ENCODE assay signal across 11 mouse cellular contexts in genomic region chr14:78851366-78851765, GRCm38 (mm10). TPM values are rescaled to one million over a fixed set of nuclear protein-coding genes. Genes with fewer than 3 reads are reported as not detected.
DNase-seq lines count a peak whose midpoint lies in the region; ATAC-seq and TF ChIP-seq lines count a peak whose summit lies in the region.
"Had no signal": no experiment of that assay in that cellular context is flagged by ENCODE, and none has a peak within 500 bp of the region (broad histone marks: within the 10 kb centered on the region; RNA-seq: fewer than 3 reads in every experiment).

No protein-coding gene starts in this region.

- peaks cover 16% of the 10 kb centered on the region for H3K4me1 ChIP-seq in heart, postnatal 0 days (ENCODE audit: control insufficient read depth, insufficient read depth)
- H3K4me1 ChIP-seq in liver, adult 2 months (ENCODE audit: control insufficient read depth, insufficient read depth, low read length): peaks cover 20% of the 10 kb centered on the region
- peaks cover 10% of the 10 kb centered on the region; the same call in 1 of the 2 replicates for H3K4me1 ChIP-seq in liver, postnatal 0 days (ENCODE audit: insufficient read depth)

- no peak for TF ChIP-seq EP300 in heart, postnatal 0 days (IDR thresholded peaks at IDR 0.05; ENCODE audit: low read depth)
- no peak for TF ChIP-seq EP300 in liver, postnatal 0 days (IDR thresholded peaks at IDR 0.05; ENCODE audit: low read depth)

- TF ChIP-seq CTCF in heart, postnatal 0 days (IDR thresholded peaks at IDR 0.05; ENCODE audit: low read depth): no peak
- no peak for TF ChIP-seq CTCF in liver, adult 2 months (IDR thresholded peaks at IDR 0.05; ENCODE audit: low read depth, low read length)
- TF ChIP-seq CTCF in liver, postnatal 0 days (IDR thresholded peaks at IDR 0.05; ENCODE audit: low read depth): no peak

- no peaks in the 10 kb centered on the region for H3K9me3 ChIP-seq in heart, postnatal 0 days (replicated peaks; ENCODE audit: control insufficient read depth, low read length)
- no peaks in the 10 kb centered on the region for H3K9me3 ChIP-seq in liver, postnatal 0 days (ENCODE audit: low read length)
- H3K9me3 ChIP-seq: hindbrain, embryonic 13.5 days; lung, embryonic 15.5 days; megakaryocyte, embryonic 14.5 days had no signal

- H3K27ac ChIP-seq in heart, postnatal 0 days (ENCODE audit: low read depth): peak overlapping the region; percentile 76
- H3K27ac ChIP-seq in liver, adult 2 months (replicated peaks; ENCODE audit: insufficient read depth, low read depth, low read length): peak overlapping the region; percentile 91
- H3K27ac ChIP-seq in liver, postnatal 0 days (ENCODE audit: low read depth): peak overlapping the region; percentile 81
- H3K27ac ChIP-seq: hindbrain, embryonic 13.5 days; lung, embryonic 15.5 days had no signal

- no peak overlapping the region for H3K9ac ChIP-seq in heart, postnatal 0 days (replicated peaks; ENCODE audit: low read depth, low read length)
- peak overlapping the region; percentile 34; the same call in 1 of the 2 replicates for H3K9ac ChIP-seq in liver, adult 2 months (ENCODE audit: low read depth, low read length)
- H3K9ac ChIP-seq in liver, postnatal 0 days (replicated peaks): peak overlapping the region; percentile 38; the same call in 1 of the 2 replicates
- H3K9ac ChIP-seq: lung, embryonic 15.5 days had no signal

- H3K4me3 ChIP-seq in heart, postnatal 0 days (ENCODE audit: low read depth, low read length): no peak overlapping the region
- peak overlapping the region; percentile 37 for H3K4me3 ChIP-seq in liver, adult 2 months (ENCODE audit: insufficient read depth, low read depth, low read length)
- no peak overlapping the region for H3K4me3 ChIP-seq in liver, postnatal 0 days (ENCODE audit: low read depth, low read length)
- H3K4me3 ChIP-seq: hindbrain, embryonic 13.5 days; lung, embryonic 15.5 days; megakaryocyte, embryonic 14.5 days had no signal

- peaks cover 8% of the 10 kb centered on the region for H3K79me2 ChIP-seq in liver, adult 2 months (ENCODE audit: control insufficient read depth, insufficient read depth, low read length)

- H3K4me2 ChIP-seq in heart, postnatal 0 days (ENCODE audit: low read depth, low read length): no peak overlapping the region
- H3K4me2 ChIP-seq in liver, postnatal 0 days (ENCODE audit: low read depth, low read length): peak overlapping the region; percentile 34; the same call in 1 of the 2 replicates
- H3K4me2 ChIP-seq: lung, embryonic 15.5 days had no signal

- no peak for TF ChIP-seq POLR2A in liver, adult 2 months (IDR thresholded peaks at IDR 0.05; ENCODE audit: extremely low read depth, insufficient read depth, low read length)

- 52% methylated on average over 3 of the region's 3 CpGs for WGBS in heart, postnatal 0 days
- 13% methylated on average over 3 of the region's 3 CpGs for WGBS in liver, adult 2 months
- WGBS in liver, postnatal 0 days (ENCODE audit: insufficient replicate concordance): 46% methylated on average over 3 of the region's 3 CpGs

- no peaks in the 10 kb centered on the region for H3K27me3 ChIP-seq in heart, postnatal 0 days (ENCODE audit: control insufficient read depth, insufficient read depth, low read length)
- no peaks in the 10 kb centered on the region for H3K27me3 ChIP-seq in liver, adult 2 months (ENCODE audit: control insufficient read depth, insufficient read depth, low read length)
- H3K27me3 ChIP-seq in liver, postnatal 0 days (ENCODE audit: insufficient read depth, low read length): no peaks in the 10 kb centered on the region
- H3K27me3 ChIP-seq: hindbrain, embryonic 13.5 days; lung, embryonic 15.5 days; megakaryocyte, embryonic 14.5 days had no signal

- H3K36me3 ChIP-seq in heart, postnatal 0 days (replicated peaks; ENCODE audit: control insufficient read depth, insufficient read depth, low read length): no peaks in the 10 kb centered on the region
- H3K36me3 ChIP-seq in liver, adult 2 months (ENCODE audit: control insufficient read depth, insufficient read depth, low read length): no peaks in the 10 kb centered on the region
- H3K36me3 ChIP-seq in liver, postnatal 0 days (replicated peaks; ENCODE audit: insufficient read depth, low read length): no peaks in the 10 kb centered on the region
- H3K36me3 ChIP-seq: hindbrain, embryonic 13.5 days; lung, embryonic 15.5 days had no signal

- no peak for ATAC-seq in heart, postnatal 0 days (ENCODE audit: insufficient read depth, low read depth)
- ATAC-seq in liver, postnatal 0 days: no peak

- DNase-seq in adrenal gland, adult 2 months: peak; percentile 61
- DNase-seq in adrenal gland, adult 18-20 months (ENCODE audit: low spot score in 2 of 2): no peak
- DNase-seq in heart, postnatal 0 days (ENCODE audit: low spot score): no peak
- DNase-seq in heart, adult 11 months: no peak
- DNase-seq in liver, adult 2 months (ENCODE audit: extremely low read depth, low read depth, low spot score): peak; percentile 80
- DNase-seq in liver: no peak
- DNase-seq in liver, postnatal 0 days: no peak
- DNase-seq in thymus, adult 18-20 months: no peak

RNA-seq across cellular contexts. Expression of gene Vwa8, which starts 2.5 kb away (rescaled TPM):
- total RNA-seq in adrenal gland, adult 2 months (2021): 100 to 1,000 TPM; 154 to 156 TPM
- polyA plus RNA-seq in adrenal gland, adult 2 months (2012; rRNA removed): 21.8 and 22.4 TPM in 2 replicates
- 100 to 1,000 TPM; 152 to 173 TPM for total RNA-seq in adrenal gland, adult 18-20 months (2021)
- 50.3 and 78.8 TPM in 2 replicates for total RNA-seq in heart, postnatal 0 days (2014; rRNA removed; ENCODE audit: low replicate concordance)
- polyA plus RNA-seq in heart, postnatal 0 days (2015; fragmentation: Nextera tagmentation; extraction: Ambion mirVana): 34.7 and 36.2 TPM in 2 replicates
- 88.7 and 106 TPM in 2 replicates for total RNA-seq in liver, adult 2 months (2014; rRNA removed)
- polyA plus RNA-seq in liver, adult 2 months (2012; rRNA removed): 44.0 and 48.9 TPM in 2 replicates
- 24.4 and 27.1 TPM in 2 replicates for polyA plus RNA-seq in liver, postnatal 0 days (2015; fragmentation: Nextera tagmentation; extraction: Ambion mirVana)

Comparison
In these comparisons a context has a peak if more than half of its experiments do, and no peak if none do; other contexts are left out.
1. DNase-seq: peak in adrenal gland, adult 2 months (single experiment) and liver, adult 2 months (single experiment); none in adrenal gland, adult 18-20 months (0 of 2), heart, postnatal 0 days (single experiment), heart, adult 11 months (single experiment), liver (single experiment), liver, postnatal 0 days (single experiment) and thymus, adult 18-20 months (0 of 2).
2. Peak in every context shown above with its lines, with median percentiles within 50 percentile points of each other: H3K27ac ChIP-seq.